In genomic region chr11:77843906-77844200, GRCm38 (mm10) we compare ENCODE assay signal across 30 mouse cellular contexts. TPM values are rescaled to one million over a fixed set of nuclear protein-coding genes. Genes with fewer than 3 reads are reported as not detected.
DNase-seq lines count a peak whose midpoint lies in the region; ATAC-seq and TF ChIP-seq lines count a peak whose summit lies in the region.
"Had no signal": no experiment of that assay in that cellular context is flagged by ENCODE, and none has a peak within 500 bp of the region (broad histone marks: within the 10 kb centered on the region; RNA-seq: fewer than 3 reads in every experiment).

No protein-coding gene starts in this region.

- H3K9me3 ChIP-seq in forebrain, embryonic 13.5 days (replicated peaks): no peaks in the 10 kb centered on the region
- H3K9me3 ChIP-seq in forebrain, embryonic 11.5 days (ENCODE audit: control insufficient read depth, low read length): no peaks in the 10 kb centered on the region
- no peaks in the 10 kb centered on the region for H3K9me3 ChIP-seq in midbrain, embryonic 13.5 days
- H3K9me3 ChIP-seq in midbrain, postnatal 0 days (ENCODE audit: low read length): no peaks in the 10 kb centered on the region
- no peaks in the 10 kb centered on the region for H3K9me3 ChIP-seq in hindbrain, embryonic 14.5 days (ENCODE audit: control insufficient read depth, low read length)
- no peaks in the 10 kb centered on the region for H3K9me3 ChIP-seq in neural tube, embryonic 15.5 days (replicated peaks)
- no peaks in the 10 kb centered on the region for H3K9me3 ChIP-seq in heart, embryonic 10.5 days
- H3K9me3 ChIP-seq: embryonic facial prominence, embryonic 13.5 days; G1E; liver, embryonic 15.5 days; lung, embryonic 15.5 days; megakaryocyte, embryonic 14.5 days had no signal

- TF ChIP-seq CTCF in midbrain, postnatal 0 days (IDR thresholded peaks at IDR 0.05): no peak

- ATAC-seq in forebrain, embryonic 13.5 days: peak; percentile 25; the same call in 1 of the 2 replicates
- ATAC-seq in forebrain, embryonic 11.5 days (replicated peaks; ENCODE audit: low FRiP score): no peak
- no peak for ATAC-seq in midbrain, embryonic 13.5 days
- ATAC-seq in midbrain, postnatal 0 days (ENCODE audit: low FRiP score): no peak
- peak; percentile 47; the same call in 1 of the 2 replicates for ATAC-seq in hindbrain, embryonic 14.5 days (ENCODE audit: low FRiP score)
- peak; percentile 48; the same call in 1 of the 2 replicates for ATAC-seq in neural tube, embryonic 15.5 days (ENCODE audit: low FRiP score)
- ATAC-seq: intestine, embryonic 16.5 days had no signal

- no peak for DNase-seq in forebrain, embryonic 11.5 days (ENCODE audit: low spot score)
- DNase-seq in midbrain, postnatal 0 days (ENCODE audit: low spot score): no peak
- no peak for DNase-seq in hindbrain, embryonic 14.5 days (ENCODE audit: low spot score)
- DNase-seq in heart, embryonic 10.5 days (ENCODE audit: low spot score): no peak
- no peak for DNase-seq in thymus, adult 18-20 months
- DNase-seq: adrenal gland, adult 2 months; cerebellum, adult 2 months; cerebellum, postnatal 36 days; embryo, embryonic 11 days; gastrocnemius, adult 2 months; heart, postnatal 4 days; kidney, postnatal 4 days; lung, postnatal 36 days; midbrain, embryonic 14.5 days; right cerebral cortex, postnatal 25 days; spleen, adult 18-20 months had no signal

- H3K27me3 ChIP-seq in forebrain, embryonic 13.5 days: 0 out of 2 replicates have a peak, but pooled peaks cover 5% of the 10 kb centered on the region
- no peaks in the 10 kb centered on the region for H3K27me3 ChIP-seq in forebrain, embryonic 11.5 days (ENCODE audit: control insufficient read depth, insufficient read depth, low read length)
- 0 out of 2 replicates have a peak, but pooled peaks cover 11% of the 10 kb centered on the region for H3K27me3 ChIP-seq in midbrain, embryonic 13.5 days
- no peaks in the 10 kb centered on the region for H3K27me3 ChIP-seq in midbrain, postnatal 0 days (ENCODE audit: insufficient read depth, low read length)
- no peaks in the 10 kb centered on the region for H3K27me3 ChIP-seq in hindbrain, embryonic 14.5 days (ENCODE audit: control insufficient read depth, insufficient read depth, low read length)
- no peaks in the 10 kb centered on the region for H3K27me3 ChIP-seq in neural tube, embryonic 15.5 days (replicated peaks)
- H3K27me3 ChIP-seq in heart, embryonic 10.5 days (ENCODE audit: insufficient read depth, poor library complexity, severe bottlenecking): no peaks in the 10 kb centered on the region; the same call in 1 of the 2 replicates
- H3K27me3 ChIP-seq: embryonic facial prominence, embryonic 13.5 days; liver, embryonic 15.5 days; lung, embryonic 15.5 days; megakaryocyte, embryonic 14.5 days had no signal

- no peak overlapping the region for H3K4me2 ChIP-seq in forebrain, embryonic 13.5 days
- no peak overlapping the region for H3K4me2 ChIP-seq in forebrain, embryonic 11.5 days (ENCODE audit: low read depth, low read length, severe bottlenecking)
- H3K4me2 ChIP-seq in midbrain, embryonic 13.5 days (replicated peaks): no peak overlapping the region
- H3K4me2 ChIP-seq in midbrain, postnatal 0 days (ENCODE audit: low read depth, low read length, poor library complexity, severe bottlenecking): no peak overlapping the region
- H3K4me2 ChIP-seq in hindbrain, embryonic 14.5 days (replicated peaks): no peak overlapping the region
- no peak overlapping the region for H3K4me2 ChIP-seq in neural tube, embryonic 15.5 days
- H3K4me2 ChIP-seq: embryonic facial prominence, embryonic 13.5 days; liver, embryonic 15.5 days; lung, embryonic 15.5 days had no signal

- H3K4me3 ChIP-seq in forebrain, embryonic 13.5 days: no peak overlapping the region
- H3K4me3 ChIP-seq in forebrain, embryonic 11.5 days (ENCODE audit: low read depth, low read length): no peak overlapping the region
- H3K4me3 ChIP-seq in midbrain, embryonic 13.5 days (replicated peaks): no peak overlapping the region
- H3K4me3 ChIP-seq in midbrain, postnatal 0 days (ENCODE audit: low read depth, low read length): no peak overlapping the region
- H3K4me3 ChIP-seq in hindbrain, embryonic 14.5 days (replicated peaks; ENCODE audit: low read length): no peak overlapping the region
- H3K4me3 ChIP-seq in neural tube, embryonic 15.5 days (replicated peaks): no peak overlapping the region
- no peak overlapping the region for H3K4me3 ChIP-seq in heart, embryonic 10.5 days
- H3K4me3 ChIP-seq: embryonic facial prominence, embryonic 13.5 days; erythroblast, embryonic 14.5 days; gastrocnemius, adult 2 months; liver, embryonic 15.5 days; lung, embryonic 15.5 days; megakaryocyte, embryonic 14.5 days had no signal

- peaks cover 31% of the 10 kb centered on the region for H3K4me1 ChIP-seq in forebrain, embryonic 13.5 days
- peaks cover 8% of the 10 kb centered on the region for H3K4me1 ChIP-seq in forebrain, embryonic 11.5 days (replicated peaks; ENCODE audit: control insufficient read depth, insufficient read depth, low read length)
- H3K4me1 ChIP-seq in midbrain, embryonic 13.5 days (replicated peaks): peaks cover 33% of the 10 kb centered on the region
- peaks cover 5% of the 10 kb centered on the region; the same call in 1 of the 2 replicates for H3K4me1 ChIP-seq in midbrain, postnatal 0 days (ENCODE audit: insufficient read depth, low read length)
- H3K4me1 ChIP-seq in hindbrain, embryonic 14.5 days (replicated peaks; ENCODE audit: control insufficient read depth, insufficient read depth, low read length): peaks cover 32% of the 10 kb centered on the region
- peaks cover 63% of the 10 kb centered on the region for H3K4me1 ChIP-seq in neural tube, embryonic 15.5 days
- H3K4me1 ChIP-seq in heart, embryonic 10.5 days: 0 out of 2 replicates have a peak, but pooled peaks cover 2% of the 10 kb centered on the region
- H3K4me1 ChIP-seq: embryonic facial prominence, embryonic 13.5 days; liver, embryonic 15.5 days; lung, embryonic 15.5 days; megakaryocyte, embryonic 14.5 days had no signal

- peak overlapping the region; percentile 16 for H3K27ac ChIP-seq in forebrain, embryonic 13.5 days
- no peak overlapping the region for H3K27ac ChIP-seq in forebrain, embryonic 11.5 days (ENCODE audit: low read depth, low read length)
- H3K27ac ChIP-seq in midbrain, embryonic 13.5 days: peak overlapping the region; percentile 30; the same call in 1 of the 2 replicates
- no peak overlapping the region for H3K27ac ChIP-seq in midbrain, postnatal 0 days (ENCODE audit: low read depth, low read length)
- peak overlapping the region; percentile 53; the same call in 1 of the 2 replicates for H3K27ac ChIP-seq in hindbrain, embryonic 14.5 days
- peak overlapping the region; percentile 73 for H3K27ac ChIP-seq in neural tube, embryonic 15.5 days (replicated peaks)
- H3K27ac ChIP-seq in heart, embryonic 10.5 days: no peak overlapping the region
- H3K27ac ChIP-seq: embryonic facial prominence, embryonic 13.5 days; gastrocnemius, adult 2 months; liver, embryonic 15.5 days; lung, embryonic 15.5 days had no signal

- WGBS in forebrain, embryonic 13.5 days: 38% methylated on average over 4 of the region's 4 CpGs
- 49% methylated on average over 4 of the region's 4 CpGs for WGBS in forebrain, embryonic 11.5 days
- 44% methylated on average over 4 of the region's 4 CpGs for WGBS in midbrain, embryonic 13.5 days
- WGBS in midbrain, postnatal 0 days: 43% methylated on average over 4 of the region's 4 CpGs
- 26% methylated on average over 4 of the region's 4 CpGs for WGBS in hindbrain, embryonic 14.5 days
- WGBS in neural tube, embryonic 15.5 days: 28% methylated on average over 4 of the region's 4 CpGs
- 55% methylated on average over 4 of the region's 4 CpGs for whole genome bisulfite sequencing in heart, embryonic 10.5 days

- peaks cover 84% of the 10 kb centered on the region for H3K36me3 ChIP-seq in forebrain, embryonic 13.5 days (ENCODE audit: poor library complexity, severe bottlenecking)
- H3K36me3 ChIP-seq in forebrain, embryonic 11.5 days (ENCODE audit: control insufficient read depth, insufficient read depth, low read length): no peaks in the 10 kb centered on the region; the same call in 1 of the 2 replicates
- H3K36me3 ChIP-seq in midbrain, embryonic 13.5 days: peaks cover 92% of the 10 kb centered on the region
- H3K36me3 ChIP-seq in midbrain, postnatal 0 days (ENCODE audit: insufficient read depth, low read length): peaks cover 77% of the 10 kb centered on the region
- H3K36me3 ChIP-seq in hindbrain, embryonic 14.5 days (replicated peaks; ENCODE audit: control insufficient read depth, insufficient read depth): peaks cover 85% of the 10 kb centered on the region
- peaks cover 60% of the 10 kb centered on the region for H3K36me3 ChIP-seq in neural tube, embryonic 15.5 days
- H3K36me3 ChIP-seq in heart, embryonic 10.5 days: peaks cover 100% of the 10 kb centered on the region

- H3K9ac ChIP-seq in forebrain, embryonic 13.5 days: no peak overlapping the region
- no peak overlapping the region for H3K9ac ChIP-seq in forebrain, embryonic 11.5 days (ENCODE audit: low read length)
- H3K9ac ChIP-seq in midbrain, embryonic 13.5 days (replicated peaks): 0 out of 2 replicates have a peak overlapping the region, but pooled peaks have one; percentile 19
- H3K9ac ChIP-seq in midbrain, postnatal 0 days (replicated peaks; ENCODE audit: low read length, poor library complexity, severe bottlenecking): no peak overlapping the region
- H3K9ac ChIP-seq in hindbrain, embryonic 14.5 days: no peak overlapping the region
- H3K9ac ChIP-seq in neural tube, embryonic 15.5 days (replicated peaks): no peak overlapping the region
- H3K9ac ChIP-seq: embryonic facial prominence, embryonic 13.5 days; liver, embryonic 15.5 days; lung, embryonic 15.5 days had no signal

RNA-seq across cellular contexts. Expression of gene Pipox, which starts 50.0 kb away (rescaled TPM):
- polyA plus RNA-seq in forebrain, embryonic 13.5 days (2015; fragmentation: Nextera tagmentation; extraction: Ambion mirVana): 12.7 and 15.1 TPM in 2 replicates
- polyA plus RNA-seq in forebrain, embryonic 11.5 days (2014; fragmentation: Nextera tagmentation; extraction: Ambion mirVana): 13.6 and 16.0 TPM in 2 replicates
- polyA plus RNA-seq in midbrain, embryonic 13.5 days (2015; fragmentation: Nextera tagmentation; extraction: Ambion mirVana): 8.6 and 11.0 TPM in 2 replicates
- 3.4 and 3.6 TPM in 2 replicates for total RNA-seq in midbrain, postnatal 0 days (2014; rRNA removed)
- polyA plus RNA-seq in midbrain, postnatal 0 days (2015; fragmentation: Nextera tagmentation; extraction: Ambion mirVana): 3.8 and 5.1 TPM in 2 replicates
- 2.8 and 6.1 TPM in 2 replicates for polyA plus RNA-seq in hindbrain, embryonic 14.5 days (2014; fragmentation: Nextera tagmentation; extraction: Ambion mirVana)
- 5.4 and 5.5 TPM in 2 replicates for polyA plus RNA-seq in neural tube, embryonic 15.5 days (2015; fragmentation: Nextera tagmentation; extraction: Ambion mirVana)
- polyA plus RNA-seq in heart, embryonic 10.5 days (2016; fragmentation: Nextera tagmentation; extraction: Ambion mirVana): 2.0 and 3.0 TPM in 2 replicates
- total RNA-seq: G1E; gastrocnemius, adult 2 months had no signal
- polyA plus RNA-seq: erythroblast, embryonic 14.5 days; G1E had no signal

RNA-seq across cellular contexts. Expression of gene Gm10277, which starts 56.3 kb away (rescaled TPM):
- polyA plus RNA-seq in forebrain, embryonic 13.5 days (2015; fragmentation: Nextera tagmentation; extraction: Ambion mirVana): 2.9 and 3.2 TPM in 2 replicates
- 1.4 and 1.6 TPM in 2 replicates for polyA plus RNA-seq in forebrain, embryonic 11.5 days (2014; fragmentation: Nextera tagmentation; extraction: Ambion mirVana)
- 2.9 and 3.4 TPM in 2 replicates for polyA plus RNA-seq in midbrain, embryonic 13.5 days (2015; fragmentation: Nextera tagmentation; extraction: Ambion mirVana)
- total RNA-seq in midbrain, postnatal 0 days (2014; rRNA removed): not detected in 2 replicates
- 0.44 and 1.0 TPM in 2 replicates for polyA plus RNA-seq in midbrain, postnatal 0 days (2015; fragmentation: Nextera tagmentation; extraction: Ambion mirVana)
- 0.69 and 1.4 TPM in 2 replicates for polyA plus RNA-seq in hindbrain, embryonic 14.5 days (2014; fragmentation: Nextera tagmentation; extraction: Ambion mirVana)
- polyA plus RNA-seq in neural tube, embryonic 15.5 days (2015; fragmentation: Nextera tagmentation; extraction: Ambion mirVana): 1.5 and 1.8 TPM in 2 replicates
- polyA plus RNA-seq in heart, embryonic 10.5 days (2016; fragmentation: Nextera tagmentation; extraction: Ambion mirVana): 1.1 and 1.6 TPM in 2 replicates
- total RNA-seq: adrenal gland, adult 2 months; gastrocnemius, adult 2 months; gastrocnemius, postnatal 4 days; heart, postnatal 4 days; left cerebral cortex, postnatal 14 days had no signal
- polyA plus RNA-seq: adrenal gland, adult 2 months; cerebellum, adult 2 months; erythroblast, embryonic 14.5 days; frontal cortex, adult 2 months; G1E; urinary bladder, adult 2 months had no signal

Comparison
In these comparisons a context has a peak if more than half of its experiments do, and no peak if none do; other contexts are left out.
1. ATAC-seq: peak in forebrain, embryonic 13.5 days (single experiment), hindbrain, embryonic 14.5 days (single experiment) and neural tube, embryonic 15.5 days (single experiment); none in forebrain, embryonic 11.5 days (single experiment), midbrain, embryonic 13.5 days (single experiment) and midbrain, postnatal 0 days (single experiment).
2. H3K27ac ChIP-seq: peak in forebrain, embryonic 13.5 days (single experiment), midbrain, embryonic 13.5 days (single experiment), hindbrain, embryonic 14.5 days (single experiment) and neural tube, embryonic 15.5 days (single experiment); none in forebrain, embryonic 11.5 days (single experiment), midbrain, postnatal 0 days (single experiment) and heart, embryonic 10.5 days (single experiment).